Mouse (Mus musculus): ENCODE data around the gene Kpna1.

DNA sequence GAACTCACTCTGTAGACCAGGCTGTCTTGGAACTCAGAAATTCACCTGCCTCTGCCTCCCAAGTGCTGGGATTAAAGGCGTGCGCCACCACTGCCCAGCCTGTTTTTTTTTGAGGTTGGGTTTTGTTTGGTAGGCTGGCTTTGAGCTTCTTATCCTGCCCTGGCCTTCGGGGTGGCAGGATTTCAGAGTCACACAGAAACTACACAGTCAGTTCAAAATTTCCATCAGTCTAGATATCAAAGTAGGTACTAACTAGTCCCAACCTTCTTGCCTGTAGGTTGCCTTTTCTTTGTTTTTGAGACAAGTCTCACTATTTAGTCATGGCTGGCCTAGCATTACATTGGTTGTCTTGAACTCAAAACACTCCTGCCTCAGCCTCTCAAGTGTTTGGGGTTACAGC is 5.9 kb downstream of the Kpna1 start:
- no peak for TF ChIP-seq CTCF (IDR thresholded peaks at IDR 0.05; ENCODE audit: extremely low read depth, insufficient read length, insufficient replicate concordance, low read depth, low read length)
- TF ChIP-seq POLR2A (IDR thresholded peaks at IDR 0.05; ENCODE audit: low read depth, low read length), result no peak
